Mouse (Mus musculus): ENCODE results near the gene Adamts12. TPM values are rescaled to one million over a fixed set of nuclear protein-coding genes. Genes with fewer than 3 reads are reported as not detected.

Adamts12 gene
- total RNA-seq, 2 experiments from 2014 or later: 2.7 to 2.8 TPM

DNA sequence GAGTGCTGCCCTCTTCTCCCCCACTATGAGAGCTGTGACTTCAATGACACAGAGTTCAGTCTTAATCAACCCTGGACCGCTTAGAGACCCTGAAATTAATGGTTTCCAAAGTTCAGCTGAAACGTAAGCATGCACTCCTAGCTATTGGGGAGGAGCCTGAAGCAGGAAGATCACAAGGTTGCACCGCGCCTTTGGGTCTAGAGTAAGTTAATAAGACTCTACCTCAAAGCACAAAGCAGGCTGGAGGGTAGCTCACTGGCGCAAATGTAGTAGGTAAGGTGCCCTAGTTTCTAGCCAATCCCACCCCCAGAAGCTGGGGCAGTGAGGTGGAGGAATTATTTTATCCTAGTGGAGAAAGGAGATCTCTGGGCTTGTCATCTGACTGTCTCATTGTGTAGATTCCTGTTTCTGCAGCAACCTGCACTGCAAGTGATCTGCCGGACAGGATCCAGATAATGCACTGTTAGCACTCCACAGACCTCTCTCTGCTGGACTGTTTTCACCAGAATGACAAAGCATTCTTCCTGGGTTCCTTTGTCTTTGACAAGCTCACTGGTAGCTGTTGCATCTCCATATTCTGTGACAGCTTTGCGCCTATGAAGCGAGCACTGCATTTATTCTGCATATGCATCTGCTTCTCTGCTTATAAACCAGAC is 315.0 kb downstream of the Adamts12 start:
- no peak for TF ChIP-seq CTCF (IDR thresholded peaks at IDR 0.05)
- Histone ChIP-seq H3K4me3 (no peak overlapping the region), H3K27ac (no peak overlapping the region)
- intact Hi-C loops (cut with DNase I): loop anchor here (1.0 to 2.0 kb wide), 2 partner anchors 341 to 459 kb away; no protein-coding TSS in a partner anchor
- no peak for DNase-seq

- TF ChIP-seq CTCF (IDR thresholded peaks at IDR 0.05): peak; percentile 75
- intact Hi-C loops (cut with DNase I): loop anchor here (1.0 to 2.0 kb wide), 2 partner anchors 342 to 459 kb away; no protein-coding TSS in a partner anchor
- no peak for DNase-seq
- Histone ChIP-seq H3K27ac (no peak overlapping the region), H3K4me3 (no peak overlapping the region)
These were observed 315.5 kb downstream of the Adamts12 start for GRCm38 (mm10) chr15:11380087-11380530.

DNA sequence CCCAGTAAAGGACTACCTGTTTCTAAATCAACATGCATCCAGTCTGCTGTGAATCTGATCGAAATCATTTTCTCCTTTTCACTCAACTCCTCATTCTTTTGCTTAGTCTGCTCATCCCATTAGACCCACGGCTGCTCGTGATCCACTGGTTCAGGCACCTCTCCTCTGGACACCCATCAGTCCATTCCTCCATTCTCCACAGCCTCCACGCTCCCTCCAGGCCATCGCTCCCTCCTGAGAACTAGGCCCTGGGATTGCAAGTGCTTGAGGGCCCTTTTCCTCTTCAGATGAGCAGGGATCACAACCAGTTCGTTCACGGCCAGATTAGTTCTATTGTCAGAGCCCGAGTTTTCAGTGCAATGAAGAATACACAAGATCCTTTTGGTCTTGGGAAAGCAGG is 316.0 kb downstream of the Adamts12 start:
- no peak for DNase-seq
- intact Hi-C loops (cut with DNase I): loop anchor here (1.0 to 2.0 kb wide), 2 partner anchors 342 to 460 kb away; no protein-coding TSS in a partner anchor
- TF ChIP-seq CTCF (IDR thresholded peaks at IDR 0.05): no peak
- Histone ChIP-seq H3K27ac (no peak overlapping the region), H3K4me3 (no peak overlapping the region)

GRCm38 (mm10) chr15:11382585-11382984 is 318.0 kb downstream of the Adamts12 start:
- no peak for DNase-seq
- TF ChIP-seq CTCF (IDR thresholded peaks at IDR 0.05): no peak
- intact Hi-C loops (cut with DNase I): no loop called here
- Histone ChIP-seq H3K27ac (no peak overlapping the region), H3K4me3 (no peak overlapping the region)

DNA sequence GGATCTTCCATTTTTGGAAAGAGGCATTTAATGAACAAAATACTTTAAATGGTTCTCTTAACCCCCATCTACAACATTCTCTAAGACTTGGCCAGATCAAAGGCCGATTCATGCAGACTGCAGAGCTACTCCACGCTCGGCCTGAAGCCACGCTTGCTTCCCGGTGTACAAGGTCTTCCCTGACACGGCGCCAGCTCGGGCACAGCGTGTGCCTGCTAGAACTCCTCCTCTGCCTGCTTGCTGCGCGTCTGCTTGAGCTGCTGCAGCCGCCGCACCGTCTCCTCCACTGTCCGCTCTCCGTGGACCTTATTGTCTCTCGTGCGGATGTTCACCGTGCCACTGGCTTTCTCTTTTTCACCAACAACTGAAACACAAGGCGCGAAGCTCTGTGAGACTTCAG is 319.2 kb downstream of the Adamts12 start:
- Histone ChIP-seq H3K27ac (no peak overlapping the region), H3K4me3 (no peak overlapping the region)
- TF ChIP-seq CTCF (IDR thresholded peaks at IDR 0.05): no peak
- intact Hi-C loops (cut with DNase I): no loop called here
- no peak for DNase-seq

- H3K27ac ChIP-seq: no peak overlapping the region
- intact Hi-C loops (cut with DNase I): loop anchor here (5.0 to 10.0 kb wide), 2 partner anchors 681 to 908 kb away; partner anchors contain the start of genes Brix1, Rad1 and Rai14
- no peak for TF ChIP-seq CTCF (IDR thresholded peaks at IDR 0.05)
- no peak for DNase-seq
- H3K4me3 ChIP-seq: no peak overlapping the region
These were observed 328.3 kb downstream of the Adamts12 start for GRCm38 (mm10) chr15:11392903-11393302.

- no peak for DNase-seq
- intact Hi-C loops (cut with DNase I): loop anchor here (10.0 kb wide), 1 partner anchor 912 kb away; the partner anchor contains the start of genes Brix1 and Rad1
- TF ChIP-seq CTCF (IDR thresholded peaks at IDR 0.05): 0 out of 2 replicates have a peak, but pooled peaks have one; percentile 1
- Histone ChIP-seq H3K27ac (no peak overlapping the region), H3K4me3 (no peak overlapping the region)
These were observed 331.8 kb downstream of the Adamts12 start for GRCm38 (mm10) chr15:11396421-11396820.

Other genes starting within 250 kb of the Adamts12 start
- gene C1qtnf3, start 112.5 kb upstream of the Adamts12 start, total RNA-seq (2021): 1 to 10 TPM in 1 of 2 experiments, under 1 TPM in 1; 0.31 to 1.5 TPM
- 10 to 100 TPM; 15.5 to 23.3 TPM for gene Amacr, start 83.0 kb upstream of the Adamts12 start, total RNA-seq (2021)
- not detected for gene Slc45a2, start 64.1 kb upstream of the Adamts12 start, total RNA-seq (2021)
- gene Rxfp3, start 26.8 kb upstream of the Adamts12 start, total RNA-seq (2021): not detected